Mouse (Mus musculus) embryonic facial prominence, embryonic 15.5 days (tissue): Measurements from ENCODE around the gene Cybrd1. TPM values are rescaled to one million over a fixed set of nuclear protein-coding genes. Genes with fewer than 3 reads are reported as not detected.
A peak's percentile ranks its signal among the peaks of the same experiment; 100 is the strongest.

Experiments used
- ATAC-seq: fragments of 200-750 bp; cut with Nextera tagmentation; 2 replicates; pipeline ENCODE4 v1.8.0; 2017; ENCODE audit warnings: low read depth, moderate TSS enrichment; ENCODE audit not compliant: insufficient number of reproducible peaks, low FRiP score, low TSS enrichment
- H3K27ac ChIP-seq: fragments of 300-500 bp; sonication (generic); replicated peaks from 2 replicates; pipeline ENCODE4 v1.5.1; 2015; ENCODE audit warnings: mild to moderate bottlenecking, inconsistent platforms
- H3K27me3 ChIP-seq: fragments of 300-500 bp; sonication (generic); 2 replicates; pipeline ENCODE4 v1.6.1; 2015; ENCODE audit warnings: inconsistent platforms
- H3K36me3 ChIP-seq: fragments of 300-500 bp; sonication (generic); 2 replicates; pipeline ENCODE4 v1.6.1; 2015; ENCODE audit warnings: mild to moderate bottlenecking, inconsistent platforms
- H3K4me1 ChIP-seq: fragments of 300-500 bp; sonication (generic); 2 replicates; pipeline ENCODE4 v1.6.1; 2015; ENCODE audit warnings: inconsistent platforms
- H3K4me2 ChIP-seq: fragments of 300-500 bp; sonication (generic); replicated peaks from 2 replicates; pipeline ENCODE4 v1.6.1; 2015; ENCODE audit warnings: mild to moderate bottlenecking, inconsistent platforms
- H3K4me3 ChIP-seq: fragments of 300-500 bp; sonication (generic); replicated peaks from 2 replicates; pipeline ENCODE4 v1.5.1; 2015; ENCODE audit warnings: mild to moderate bottlenecking, inconsistent platforms
- H3K9ac ChIP-seq: fragments of 300-500 bp; sonication (generic); 2 replicates; pipeline ENCODE4 v1.6.1; 2015; ENCODE audit warnings: inconsistent platforms
- H3K9me3 ChIP-seq: fragments of 300-500 bp; sonication (generic); replicated peaks from 2 replicates; pipeline ENCODE4 v1.6.1; 2016; ENCODE audit warnings: inconsistent platforms
- WGBS: fragments of 180-500 bp; shearing (Covaris S2); methylation state at CpG from one replicate; pipeline ENCODE4 v1.1.7; 2015; 5-methylcytosine and 5-hydroxymethylcytosine counted together
- polyA plus RNA-seq: library from polyadenylated mRNA; unstranded; fragments of >200 nt; fragmentation: Nextera tagmentation; extraction: Ambion mirVana; gene quantifications from 2 replicates; pipeline ENCODE4 v1.2.1, GENCODE M21; 2015

Cybrd1 gene
- polyA plus RNA-seq, 1 experiment from 2014 or later = 6.9 TPM

DNA sequence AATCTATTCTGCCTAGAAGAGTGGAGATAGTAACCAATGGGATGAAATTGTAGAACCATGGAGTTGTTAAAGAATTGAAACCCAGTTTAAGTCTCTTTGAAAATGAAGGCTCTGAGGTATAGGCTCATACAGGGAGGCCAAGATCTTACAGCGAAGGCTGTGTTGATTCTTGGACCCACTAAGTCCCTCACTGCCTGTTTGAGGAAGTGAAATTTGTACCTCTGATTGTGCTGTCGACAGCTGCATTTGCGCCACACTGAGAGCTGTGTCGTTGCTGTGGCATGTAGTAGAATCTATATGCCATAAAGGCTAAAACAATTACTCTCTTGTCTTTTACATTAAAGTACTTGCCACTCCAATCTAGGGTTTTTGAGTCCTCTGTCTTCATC lies 14.4 kb upstream of the Cybrd1 start:
- Histone ChIP-seq H3K9me3 (no peaks in the 10 kb centered on the region), H3K9ac (no peak overlapping the region), H3K27ac (no peak overlapping the region), H3K4me2 (no peak overlapping the region), H3K36me3 (peaks cover 7% of the 10 kb centered on the region; the same call in 1 of the 2 replicates), H3K4me1 (peaks cover 4% of the 10 kb centered on the region; the same call in 1 of the 2 replicates), H3K4me3 (no peak overlapping the region), H3K27me3 (no peaks in the 10 kb centered on the region)
- 71% methylated on average over 4 of the region's 4 CpGs for WGBS
- ATAC-seq = no peak

GRCm38 (mm10) chr2:71104696-71105095 lies 13.0 kb upstream of the Cybrd1 start:
- H3K9me3 ChIP-seq = no peaks in the 10 kb centered on the region
- H3K27me3 ChIP-seq = no peaks in the 10 kb centered on the region
- peaks cover 4% of the 10 kb centered on the region; the same call in 1 of the 2 replicates for H3K4me1 ChIP-seq
- 0 out of 2 replicates have a peak, but pooled peaks cover 2% of the 10 kb centered on the region for H3K36me3 ChIP-seq
- ATAC-seq = no peak
- H3K9ac ChIP-seq = no peak overlapping the region
- no peak overlapping the region for H3K4me2 ChIP-seq
- H3K27ac ChIP-seq = no peak overlapping the region
- WGBS = 55% methylated on average over 3 of the region's 3 CpGs
- H3K4me3 ChIP-seq = no peak overlapping the region

DNA sequence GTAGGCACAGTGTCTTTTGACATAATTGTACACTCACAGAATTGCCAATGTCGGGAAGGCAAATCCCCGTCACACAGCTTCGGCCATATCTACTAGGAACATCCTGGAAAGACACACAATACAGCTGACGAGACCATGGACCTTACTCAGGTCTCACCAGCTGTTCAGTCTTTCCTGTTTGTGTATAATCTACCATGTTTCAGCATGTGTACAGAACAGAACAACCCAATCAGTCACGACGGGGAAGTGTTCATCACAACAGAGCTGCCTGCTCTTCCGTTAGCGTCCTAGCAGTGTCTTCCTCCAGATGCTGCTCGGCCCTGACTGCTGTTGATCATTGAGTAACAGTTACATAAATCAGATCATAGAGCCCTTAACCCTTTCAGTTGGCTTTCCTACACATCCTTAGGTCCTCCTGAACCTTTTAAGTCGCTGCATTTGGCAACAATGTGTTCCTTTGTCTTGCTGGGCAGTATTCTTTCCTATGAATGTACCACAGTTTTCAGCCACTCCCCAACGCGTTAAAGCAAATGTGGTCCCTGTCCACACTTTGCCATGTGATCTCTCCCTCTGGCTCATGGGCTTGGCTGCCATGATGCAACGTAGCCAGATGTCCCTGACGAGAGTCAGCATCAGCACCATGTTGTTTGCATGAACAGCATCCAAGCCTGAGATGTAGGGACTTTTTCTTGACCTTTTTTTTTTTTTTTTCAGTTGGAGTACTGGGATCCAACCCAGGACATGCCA lies 12.1 kb upstream of the Cybrd1 start:
- no peak for ATAC-seq
- Histone ChIP-seq H3K4me3 (no peak overlapping the region), H3K27me3 (no peaks in the 10 kb centered on the region), H3K4me2 (no peak overlapping the region), H3K27ac (no peak overlapping the region), H3K9ac (no peak overlapping the region), H3K36me3 (no peaks in the 10 kb centered on the region), H3K4me1 (peaks cover 4% of the 10 kb centered on the region; the same call in 1 of the 2 replicates), H3K9me3 (no peaks in the 10 kb centered on the region)
- whole genome bisulfite sequencing = 77% methylated on average over 14 of the region's 14 CpGs

DNA sequence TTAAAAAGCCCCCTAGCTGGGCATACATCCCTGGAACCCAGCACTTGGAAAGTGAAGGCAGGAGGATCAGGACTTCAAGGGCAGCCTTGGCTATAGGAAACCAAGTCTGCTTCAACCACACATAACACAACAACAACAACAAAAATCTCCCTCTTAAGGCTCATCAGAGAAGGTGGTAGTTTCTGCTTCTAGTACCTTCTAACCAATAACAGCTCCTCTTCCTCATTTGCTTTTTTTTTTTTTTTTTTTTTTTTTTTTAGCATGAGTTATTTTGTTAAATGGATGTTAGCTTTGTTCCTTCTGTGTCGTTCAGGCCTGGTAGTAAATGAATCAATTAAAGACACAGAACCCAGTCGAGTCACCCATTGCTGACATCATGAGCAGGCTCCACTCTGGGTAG lies 10.5 kb upstream of the Cybrd1 start:
- Histone ChIP-seq H3K27ac (no peak overlapping the region), H3K36me3 (no peaks in the 10 kb centered on the region), H3K4me2 (no peak overlapping the region), H3K9me3 (no peaks in the 10 kb centered on the region), H3K27me3 (no peaks in the 10 kb centered on the region), H3K4me3 (no peak overlapping the region), H3K4me1 (peaks cover 4% of the 10 kb centered on the region; the same call in 1 of the 2 replicates), H3K9ac (no peak overlapping the region)
- ATAC-seq = no peak
- 72% methylated on average over 2 of the region's 2 CpGs for WGBS

DNA sequence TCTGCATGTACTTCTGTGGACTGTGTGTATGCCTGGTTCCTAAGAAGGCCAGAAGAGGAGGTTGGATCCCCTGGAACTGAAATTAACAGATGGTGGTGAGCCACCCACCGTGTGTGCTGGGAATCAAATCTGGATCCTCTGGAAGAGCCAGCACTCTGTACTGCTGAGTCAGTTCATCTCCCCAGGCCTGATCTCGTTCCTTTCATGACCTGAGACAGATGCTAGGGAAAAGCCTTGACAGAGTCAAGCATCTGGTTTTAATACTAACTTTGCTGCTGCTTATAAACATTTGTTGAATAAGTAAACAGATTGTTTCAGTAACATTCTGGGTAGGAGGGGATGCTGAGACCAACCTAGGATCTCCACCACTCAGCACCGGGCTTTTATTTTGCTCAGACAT lies 9.2 kb upstream of the Cybrd1 start:
- no peak overlapping the region for H3K4me2 ChIP-seq
- ATAC-seq = 0 out of 2 replicates have a peak, but pooled peaks have one; percentile 34
- no peak overlapping the region for H3K9ac ChIP-seq
- no peaks in the 10 kb centered on the region for H3K9me3 ChIP-seq
- H3K4me3 ChIP-seq = no peak overlapping the region
- no peak overlapping the region for H3K27ac ChIP-seq
- H3K27me3 ChIP-seq = no peaks in the 10 kb centered on the region
- 31% methylated on average over 3 of the region's 3 CpGs for WGBS
- H3K4me1 ChIP-seq = no peaks in the 10 kb centered on the region
- no peaks in the 10 kb centered on the region for H3K36me3 ChIP-seq

- Histone ChIP-seq H3K4me2 (no peak overlapping the region), H3K9me3 (no peaks in the 10 kb centered on the region), H3K27me3 (no peaks in the 10 kb centered on the region), H3K4me1 (peaks cover 12% of the 10 kb centered on the region; the same call in 1 of the 2 replicates), H3K9ac (no peak overlapping the region), H3K27ac (no peak overlapping the region), H3K36me3 (no peaks in the 10 kb centered on the region), H3K4me3 (no peak overlapping the region)
- ATAC-seq = no peak; the same call in 1 of the 2 replicates
- 41% methylated on average over 5 of the region's 6 CpGs for WGBS
Observed at GRCm38 (mm10) chr2:71113489-71114171, 4.1 kb upstream of the Cybrd1 start.

GRCm38 (mm10) chr2:71116151-71116550 lies 1.6 kb upstream of the Cybrd1 start:
- H3K9me3 ChIP-seq = no peaks in the 10 kb centered on the region
- ATAC-seq = no peak

GRCm38 (mm10) chr2:71120844-71121243 lies 3.1 kb downstream of the Cybrd1 start:
- ATAC-seq = no peak
- H3K4me2 ChIP-seq = no peak overlapping the region
- no peak overlapping the region for H3K9ac ChIP-seq
- H3K9me3 ChIP-seq = no peaks in the 10 kb centered on the region
- no peaks in the 10 kb centered on the region for H3K27me3 ChIP-seq
- no peak overlapping the region for H3K4me3 ChIP-seq
- peaks cover 12% of the 10 kb centered on the region for H3K4me1 ChIP-seq
- no peaks in the 10 kb centered on the region for H3K36me3 ChIP-seq
- no peak overlapping the region for H3K27ac ChIP-seq
- WGBS = 90% methylated on average over 10 of the region's 10 CpGs

More at GRCm38 (mm10) chr2:71116151-71116550, 1.6 kb upstream of the Cybrd1 start:
- 94% methylated on average over 4 of the region's 4 CpGs for WGBS
- no peaks in the 10 kb centered on the region for H3K36me3 ChIP-seq
- no peak overlapping the region for H3K27ac ChIP-seq
- no peaks in the 10 kb centered on the region for H3K27me3 ChIP-seq
- H3K4me3 ChIP-seq = no peak overlapping the region
- H3K9ac ChIP-seq = no peak overlapping the region
- H3K4me1 ChIP-seq = peaks cover 12% of the 10 kb centered on the region; the same call in 1 of the 2 replicates
- H3K4me2 ChIP-seq = no peak overlapping the region

- Histone ChIP-seq H3K4me2 (no peak overlapping the region), H3K4me1 (peaks cover 12% of the 10 kb centered on the region), H3K36me3 (no peaks in the 10 kb centered on the region), H3K27me3 (no peaks in the 10 kb centered on the region), H3K9ac (no peak overlapping the region), H3K27ac (no peak overlapping the region), H3K9me3 (no peaks in the 10 kb centered on the region), H3K4me3 (no peak overlapping the region)
- ATAC-seq = no peak
- WGBS = 47% methylated on average over 5 of the region's 5 CpGs
Observed at GRCm38 (mm10) chr2:71121406-71121805, 3.7 kb downstream of the Cybrd1 start.

GRCm38 (mm10) chr2:71122268-71123029 lies 4.7 kb downstream of the Cybrd1 start:
- ATAC-seq = no peak
- Histone ChIP-seq H3K27ac (no peak overlapping the region), H3K4me3 (no peak overlapping the region), H3K9ac (no peak overlapping the region), H3K27me3 (no peaks in the 10 kb centered on the region), H3K9me3 (no peaks in the 10 kb centered on the region), H3K36me3 (no peaks in the 10 kb centered on the region), H3K4me2 (no peak overlapping the region), H3K4me1 (peaks cover 11% of the 10 kb centered on the region)
- WGBS = 73% methylated on average over 13 of the region's 13 CpGs

GRCm38 (mm10) chr2:71123591-71123990 lies 5.9 kb downstream of the Cybrd1 start:
- Histone ChIP-seq H3K4me2 (no peak overlapping the region), H3K9me3 (no peaks in the 10 kb centered on the region), H3K4me1 (no peaks in the 10 kb centered on the region; the same call in none of the 2 replicates), H3K36me3 (no peaks in the 10 kb centered on the region), H3K27me3 (no peaks in the 10 kb centered on the region), H3K27ac (no peak overlapping the region), H3K9ac (no peak overlapping the region), H3K4me3 (no peak overlapping the region)
- no peak for ATAC-seq
- 60% methylated on average over 2 of the region's 2 CpGs for WGBS
